Mouse (Mus musculus): ENCODE data around the gene Rabgap1l.

- TF ChIP-seq CTCF (IDR thresholded peaks at IDR 0.05; ENCODE audit: low read depth, low read length) (no peak), POLR2A (IDR thresholded peaks at IDR 0.05; ENCODE audit: insufficient read depth, low read length) (no peak), EP300 (IDR thresholded peaks at IDR 0.05; ENCODE audit: insufficient read depth, low read depth, low read length) (no peak)
Measured at GRCm38 (mm10) chr1:160287058-160287645, 505.9 kb downstream of the Rabgap1l start.
